Mouse (Mus musculus) E14TG2a.4 (cell line): ENCODE measurements around the gene E030018B13Rik.

Experiments
- H3K27me3 ChIP-seq: 2 replicates; pipeline ENCODE4 v1.6.1; 2014; ENCODE audit warnings: low read length, control low read depth; ENCODE audit not compliant: insufficient read depth
- H3K36me3 ChIP-seq: 2 replicates; pipeline ENCODE4 v1.6.1; 2014; ENCODE audit warnings: low read length, control low read depth; ENCODE audit not compliant: insufficient read depth
- H3K4me1 ChIP-seq: replicated peaks from 2 replicates; pipeline ENCODE4 v1.6.1; 2014; ENCODE audit warnings: low read depth, low read length, control low read depth
- H3K4me3 ChIP-seq: replicated peaks from 2 replicates; pipeline ENCODE4 v1.5.1; 2014; ENCODE audit warnings: mild to moderate bottlenecking, low read length
- H3K9me3 ChIP-seq: 2 replicates; pipeline ENCODE4 v1.6.1; 2014; ENCODE audit warnings: low read length, control low read depth
- CTCF ChIP-seq: conservative IDR thresholded peaks from 2 replicates; pipeline ENCODE4 v1.5.1; 2014; ENCODE audit warnings: low read length
- NANOG ChIP-seq: IDR thresholded peaks from 2 replicates; pipeline ENCODE4 v1.6.1; 2014; ENCODE audit warnings: borderline replicate concordance, low read length, mixed read lengths
- POU5F1 ChIP-seq: IDR thresholded peaks from 2 replicates; pipeline ENCODE4 v1.6.1; 2014; ENCODE audit warnings: low read length, borderline replicate concordance

E030018B13Rik gene

DNA sequence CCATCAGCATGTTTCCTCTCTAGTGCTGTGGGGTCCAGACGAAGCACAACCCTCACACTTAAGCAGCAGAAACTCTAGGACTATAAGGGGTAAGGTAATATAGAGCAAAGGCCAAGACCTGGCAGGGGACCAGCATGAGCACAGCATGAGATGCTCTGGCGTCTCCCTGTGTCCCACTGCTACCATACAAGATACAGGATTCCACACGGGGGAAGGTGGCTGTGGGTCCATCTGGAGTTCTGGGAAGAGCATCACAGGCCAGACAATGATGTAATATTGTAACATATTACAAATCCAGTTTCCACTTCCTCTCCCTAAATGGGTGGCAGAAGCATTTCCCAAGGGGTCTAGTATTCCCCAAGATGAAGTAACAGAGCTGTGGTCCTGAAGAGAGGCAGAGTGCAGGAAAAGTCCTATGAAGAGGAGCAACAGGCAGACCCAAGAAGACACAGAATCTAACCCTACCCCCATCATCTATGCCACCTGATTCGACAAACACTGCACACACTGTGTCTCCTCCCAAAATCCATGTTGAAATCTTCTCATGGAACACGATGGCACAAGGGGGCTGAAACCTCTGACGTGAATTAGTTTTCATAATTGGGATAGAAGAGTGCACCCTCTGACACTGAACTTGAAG lies at the start of gene E030018B13Rik:
TSS of gene E030018B13Rik (plus strand) at position 590 of the 640 bp plus-strand sequence.
- Histone ChIP-seq H3K4me1 (peaks cover 99% of the 10 kb centered on the region), H3K36me3 (peaks cover 43% of the 10 kb centered on the region), H3K4me3 (no peak within 1 kb of the TSS), H3K27me3 (no peaks in the 10 kb centered on the region), H3K9me3 (no peaks in the 10 kb centered on the region)
- TF ChIP-seq NANOG (no peak), POU5F1 (no peak), CTCF (no peak)

DNA sequence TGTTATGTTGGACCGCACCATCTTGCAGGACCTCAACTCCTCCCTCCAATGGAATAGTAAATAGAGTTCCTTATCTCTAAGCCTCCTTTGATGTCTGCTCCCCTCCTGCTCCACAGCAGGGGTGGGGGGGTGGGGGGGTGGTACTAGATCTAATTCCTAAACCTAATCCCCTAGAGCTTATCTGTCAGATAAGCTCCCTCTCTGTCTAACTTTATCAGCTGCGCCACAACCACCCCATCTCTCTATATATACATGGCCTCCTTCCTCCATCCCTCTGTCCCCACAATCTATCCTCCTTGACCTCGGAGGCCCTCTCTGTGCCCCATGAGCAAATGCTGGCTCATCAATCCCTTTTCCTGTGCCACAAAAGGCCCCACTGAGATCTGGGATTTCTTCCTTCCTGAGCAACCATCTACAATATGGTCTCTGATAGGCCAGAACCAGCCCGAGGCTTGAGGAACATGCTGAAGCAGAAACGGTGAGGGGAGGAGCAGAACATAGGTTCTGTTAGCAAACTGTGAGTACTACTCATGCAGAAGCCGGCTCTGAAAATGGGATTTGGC lies 48.2 kb upstream of the E030018B13Rik start:
- peaks cover 12% of the 10 kb centered on the region for H3K27me3 ChIP-seq
- H3K4me3 ChIP-seq: no peak overlapping the region
- H3K36me3 ChIP-seq: no peaks in the 10 kb centered on the region
- no peak for TF ChIP-seq NANOG
- no peak for TF ChIP-seq CTCF
- TF ChIP-seq POU5F1: no peak
- peaks cover 8% of the 10 kb centered on the region for H3K4me1 ChIP-seq
- no peaks in the 10 kb centered on the region for H3K9me3 ChIP-seq

DNA sequence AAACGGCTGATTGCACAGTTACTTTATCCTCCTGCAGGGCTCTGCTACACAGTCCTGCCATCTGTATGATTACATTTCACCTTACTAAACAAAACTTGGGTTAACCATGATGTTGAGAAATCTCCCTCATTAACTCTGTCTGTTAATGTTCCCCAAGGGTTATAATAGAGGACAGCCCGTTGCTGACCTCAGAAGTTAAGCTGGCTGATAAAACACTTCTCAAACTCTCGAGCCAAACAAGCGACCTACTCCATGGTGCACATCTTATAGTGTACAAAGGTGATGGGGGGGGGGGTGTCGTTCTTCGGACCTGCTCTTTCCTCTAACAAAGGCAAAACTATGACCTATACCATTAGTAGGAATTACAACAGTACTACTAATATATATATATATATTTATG lies 45.0 kb upstream of the E030018B13Rik start:
- peaks cover 18% of the 10 kb centered on the region for H3K4me1 ChIP-seq
- no peaks in the 10 kb centered on the region for H3K36me3 ChIP-seq
- H3K27me3 ChIP-seq: peaks cover 23% of the 10 kb centered on the region
- no peak overlapping the region for H3K4me3 ChIP-seq
- TF ChIP-seq CTCF (no peak), NANOG (no peak), POU5F1 (no peak)
- H3K9me3 ChIP-seq: no peaks in the 10 kb centered on the region

DNA sequence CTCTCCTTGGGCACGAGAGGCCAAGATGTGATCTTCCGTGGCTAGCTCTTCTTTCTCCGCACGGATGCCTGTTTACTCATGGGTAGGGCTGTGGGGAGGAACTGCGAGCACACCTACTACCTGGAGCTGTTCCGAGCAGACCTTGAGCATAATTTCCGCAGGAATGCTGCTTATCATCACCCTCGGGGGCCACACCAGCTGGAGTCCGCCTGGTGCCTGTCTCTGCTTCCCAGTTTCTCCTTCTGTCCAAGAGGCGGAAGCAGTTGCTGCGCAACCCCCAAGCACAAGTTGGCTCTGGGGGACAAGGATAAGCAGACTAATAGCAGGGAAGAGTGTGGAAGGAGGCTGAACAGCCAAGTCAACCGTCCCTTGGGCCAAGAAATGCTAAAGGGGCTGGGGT lies 42.8 kb upstream of the E030018B13Rik start:
- TF ChIP-seq CTCF: no peak
- TF ChIP-seq NANOG: no peak
- no peak for TF ChIP-seq POU5F1
- H3K4me3 ChIP-seq: no peak overlapping the region
- peaks cover 25% of the 10 kb centered on the region for H3K4me1 ChIP-seq
- H3K36me3 ChIP-seq: no peaks in the 10 kb centered on the region
- H3K27me3 ChIP-seq: peaks cover 19% of the 10 kb centered on the region
- H3K9me3 ChIP-seq: no peaks in the 10 kb centered on the region

DNA sequence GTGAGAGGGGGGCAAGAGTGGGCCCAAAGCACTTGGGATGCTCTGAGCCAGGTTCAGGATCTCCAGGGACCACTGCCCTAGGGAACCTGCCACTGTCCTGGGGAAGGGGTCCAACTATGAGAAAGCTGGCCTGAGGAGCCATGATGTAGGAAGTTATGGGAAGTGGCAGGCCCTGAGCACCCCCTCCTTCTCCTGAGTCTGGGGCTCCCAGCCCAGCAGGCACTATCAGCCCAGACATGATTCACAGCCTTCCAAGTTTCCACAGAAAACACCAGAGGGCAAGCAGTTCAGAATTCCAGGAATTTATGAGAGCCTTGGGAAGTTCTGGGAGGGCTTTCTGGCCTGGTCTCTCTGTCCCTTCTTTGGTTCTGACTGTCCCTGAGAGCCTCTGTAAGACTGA lies 41.0 kb upstream of the E030018B13Rik start:
- Histone ChIP-seq H3K36me3 (no peaks in the 10 kb centered on the region), H3K9me3 (no peaks in the 10 kb centered on the region), H3K27me3 (peaks cover 21% of the 10 kb centered on the region), H3K4me1 (peaks cover 24% of the 10 kb centered on the region), H3K4me3 (no peak overlapping the region)
- no peak for TF ChIP-seq CTCF
- TF ChIP-seq NANOG: no peak
- TF ChIP-seq POU5F1: no peak

DNA sequence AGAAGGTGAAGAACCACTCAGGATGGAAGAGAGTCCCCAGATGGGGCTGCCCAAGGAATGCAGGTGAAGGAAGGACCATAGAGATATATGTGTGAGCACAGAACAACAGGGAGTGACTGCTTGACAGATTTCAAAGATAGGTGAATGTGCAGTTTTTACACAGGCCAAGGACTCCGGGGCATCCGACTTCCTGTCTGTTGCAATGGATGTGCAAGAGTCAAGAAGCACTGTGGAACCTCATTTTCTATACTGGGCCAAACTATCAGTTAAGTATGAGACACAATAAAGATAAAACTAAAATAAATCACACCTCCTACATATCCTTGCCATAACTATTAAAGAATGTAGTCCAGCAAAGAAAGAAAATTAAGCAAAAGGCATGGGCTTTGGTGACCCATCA lies 40.0 kb upstream of the E030018B13Rik start:
- H3K36me3 ChIP-seq: no peaks in the 10 kb centered on the region
- H3K4me1 ChIP-seq: peaks cover 20% of the 10 kb centered on the region
- H3K4me3 ChIP-seq: no peak overlapping the region
- H3K27me3 ChIP-seq: peaks cover 21% of the 10 kb centered on the region
- TF ChIP-seq POU5F1 (no peak), NANOG (no peak), CTCF (no peak)
- no peaks in the 10 kb centered on the region for H3K9me3 ChIP-seq

DNA sequence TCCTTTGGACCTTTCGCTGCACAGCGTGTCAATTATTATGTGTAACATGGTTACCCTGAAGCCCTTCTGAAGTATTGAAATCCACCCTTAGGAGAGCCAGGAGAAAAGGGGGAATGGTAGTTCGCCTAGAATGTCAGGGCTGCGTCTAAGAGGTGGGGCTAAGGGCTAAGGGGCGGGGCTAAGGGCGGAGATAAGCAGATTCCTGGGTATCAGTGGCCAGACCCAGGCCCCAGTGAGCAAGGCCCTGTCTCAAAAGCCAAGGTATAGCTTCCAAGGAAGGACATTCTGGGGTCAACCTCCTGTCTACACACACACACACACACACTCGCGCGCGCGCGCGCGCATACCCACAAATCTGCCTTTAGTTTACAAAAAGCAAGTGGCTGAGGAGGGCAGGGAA lies 39.0 kb upstream of the E030018B13Rik start:
- Histone ChIP-seq H3K4me1 (peaks cover 20% of the 10 kb centered on the region), H3K4me3 (no peak overlapping the region), H3K27me3 (peaks cover 21% of the 10 kb centered on the region), H3K36me3 (no peaks in the 10 kb centered on the region), H3K9me3 (no peaks in the 10 kb centered on the region)
- TF ChIP-seq CTCF (no peak), NANOG (no peak), POU5F1 (no peak)

DNA sequence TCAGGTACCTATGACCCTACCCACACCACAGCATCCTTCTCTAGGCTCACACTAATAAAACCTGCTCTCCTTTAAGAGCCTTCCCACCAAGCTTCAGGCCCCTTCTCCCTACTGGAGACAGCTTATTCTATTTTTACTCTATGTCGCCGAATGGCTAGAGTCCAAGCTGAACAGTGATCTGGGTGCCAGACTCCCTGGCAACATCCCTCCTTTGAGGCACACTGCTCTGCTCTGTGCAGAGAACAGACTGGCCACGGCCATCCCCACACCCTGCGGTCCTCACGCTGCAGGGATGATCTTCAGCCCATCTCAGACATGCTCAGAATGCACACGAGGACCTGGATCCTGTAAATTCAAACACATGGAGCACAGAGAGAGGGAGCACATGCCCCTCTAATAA lies 37.1 kb upstream of the E030018B13Rik start:
- Histone ChIP-seq H3K27me3 (peaks cover 21% of the 10 kb centered on the region), H3K4me3 (no peak overlapping the region), H3K36me3 (no peaks in the 10 kb centered on the region), H3K9me3 (no peaks in the 10 kb centered on the region), H3K4me1 (peaks cover 8% of the 10 kb centered on the region)
- TF ChIP-seq NANOG (no peak), POU5F1 (no peak), CTCF (no peak)

DNA sequence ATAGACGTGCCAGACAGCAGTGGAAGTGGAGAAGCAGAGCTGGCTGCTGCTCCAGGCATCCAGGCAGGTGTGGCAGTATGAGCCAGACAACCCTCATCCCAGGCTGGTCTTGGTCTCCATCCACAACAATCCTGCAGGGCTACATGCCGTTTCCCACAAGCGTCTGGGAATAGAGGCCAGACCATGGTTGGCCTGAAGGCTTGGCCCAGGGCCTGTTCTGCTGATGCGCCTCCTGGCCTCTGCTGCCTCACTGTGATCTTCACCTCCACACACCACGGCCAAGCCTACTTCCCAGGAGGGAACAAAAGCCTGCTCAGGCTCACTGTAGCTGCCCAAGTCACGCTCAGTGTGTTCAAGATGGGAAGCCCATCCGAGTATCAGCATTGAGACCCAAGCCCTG lies 33.9 kb upstream of the E030018B13Rik start:
- H3K4me1 ChIP-seq: peaks cover 28% of the 10 kb centered on the region
- TF ChIP-seq POU5F1 (no peak), NANOG (no peak)
- peaks cover 6% of the 10 kb centered on the region; the same call in 1 of the 2 replicates for H3K27me3 ChIP-seq
- H3K36me3 ChIP-seq: peaks cover 2% of the 10 kb centered on the region; the same call in 1 of the 2 replicates
- no peaks in the 10 kb centered on the region for H3K9me3 ChIP-seq
- no peak overlapping the region for H3K4me3 ChIP-seq
